Mouse (Mus musculus) 3134 (cell line): ENCODE results near the gene Abi2.
A peak's percentile ranks its signal among the peaks of the same experiment; 100 is the strongest.

Experiments
- DNase-seq: peaks from one replicate; pipeline ENCODE4 v3.0.0-alpha.2; 2011; ENCODE audit warnings: low spot score; ENCODE audit not compliant: insufficient read length; ENCODE audit errors: extremely low read depth

Gene Abi2

DNA sequence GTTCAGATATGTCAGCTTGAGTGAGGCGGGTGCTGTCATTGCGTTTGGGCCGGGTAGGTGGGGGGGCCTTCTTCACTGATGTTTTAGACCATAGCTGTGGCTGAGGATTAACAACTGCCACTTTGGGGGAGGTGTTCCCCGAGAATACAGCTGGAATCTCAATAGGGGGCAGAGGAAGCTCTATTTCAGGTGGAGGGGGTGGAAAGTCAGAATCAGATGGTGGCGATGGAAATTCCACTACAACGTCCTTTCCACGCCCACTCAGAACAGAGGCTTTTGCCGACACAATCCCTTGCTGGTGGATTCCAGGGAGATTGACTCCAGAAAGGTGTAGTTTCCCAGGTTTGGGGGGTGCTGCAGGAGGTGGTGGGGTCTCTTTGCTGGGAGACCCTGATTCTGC lies 79.2 kb downstream of the Abi2 start:
- no peak for DNase-seq

DNA sequence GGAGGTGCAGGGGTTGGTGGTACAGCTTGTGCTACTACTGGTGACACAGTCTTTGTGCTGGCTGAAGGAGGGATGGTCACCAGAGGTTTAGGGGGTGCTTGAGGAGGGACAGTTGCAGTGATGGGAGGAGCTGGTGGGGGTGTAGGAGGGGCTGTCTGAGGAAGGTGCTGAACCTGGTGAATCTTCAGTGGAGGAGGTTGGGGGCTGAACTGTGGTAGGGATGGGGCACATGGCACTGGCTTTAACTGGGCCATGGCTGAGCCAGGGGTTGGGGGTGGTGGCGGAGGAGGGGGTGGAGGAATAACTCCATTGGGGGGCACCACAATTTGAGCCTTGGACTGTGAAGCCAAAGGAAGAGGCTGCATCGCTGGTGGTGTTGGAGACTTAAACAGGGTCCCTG lies 80.2 kb downstream of the Abi2 start:
- no peak for DNase-seq

DNA sequence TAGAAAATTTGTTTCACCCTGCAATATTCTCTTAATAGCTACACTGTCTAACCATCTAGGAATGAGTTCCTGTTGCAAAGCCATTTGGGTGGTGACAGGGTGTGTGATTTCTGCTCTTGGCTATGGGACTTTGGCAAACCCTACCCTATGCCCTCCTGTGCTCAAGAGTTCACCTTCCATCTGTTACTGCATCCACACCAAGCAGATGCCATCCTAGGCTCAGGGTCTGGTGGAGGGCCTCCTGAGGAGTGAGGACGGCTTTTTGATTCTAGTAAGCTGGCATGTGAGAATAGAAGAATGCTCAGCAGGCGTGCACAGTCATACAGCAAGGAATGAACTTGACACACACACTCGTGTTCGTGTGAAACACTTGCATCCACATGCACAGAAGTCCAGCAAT lies 81.1 kb downstream of the Abi2 start:
- no peak for DNase-seq

DNA sequence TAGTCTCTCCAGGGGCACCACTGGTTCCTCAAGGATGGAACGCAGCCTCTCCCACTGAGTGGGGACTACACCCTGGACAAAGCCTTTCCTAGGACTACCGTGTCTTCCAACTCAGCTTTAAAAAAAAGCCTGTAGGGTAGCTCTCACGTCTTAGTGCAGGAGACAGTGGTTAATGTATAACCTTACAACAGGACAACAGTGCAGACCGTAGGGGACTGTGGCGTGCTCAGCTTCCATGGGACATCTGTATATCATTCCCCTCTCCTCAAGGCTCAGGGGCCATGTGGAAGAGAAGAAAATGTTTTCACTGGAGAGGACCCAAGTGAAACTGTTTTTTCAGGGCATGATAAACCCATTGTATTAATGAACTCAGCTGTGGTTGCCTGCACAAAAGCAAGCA lies 83.0 kb downstream of the Abi2 start:
- DNase-seq, result no peak

DNA sequence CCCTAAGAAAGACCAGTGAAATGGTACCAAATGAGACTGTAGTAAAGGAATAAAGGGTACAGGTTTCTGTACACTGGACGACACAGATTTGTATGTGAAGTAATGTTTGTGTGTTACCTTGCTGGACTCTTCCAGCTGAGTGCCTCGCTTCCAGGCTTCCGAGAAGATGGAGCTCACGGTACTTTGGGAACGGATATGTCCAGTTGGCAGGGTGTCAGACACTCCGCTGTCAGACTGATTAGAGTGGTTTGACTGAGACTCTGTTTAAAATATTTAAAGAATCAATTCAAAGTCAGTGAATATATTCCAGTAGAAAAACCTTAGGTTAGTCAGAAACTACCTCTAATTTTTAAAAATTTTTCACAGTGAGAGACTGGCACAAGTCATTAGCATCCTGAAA lies 84.0 kb downstream of the Abi2 start:
- DNase-seq, result no peak

DNA sequence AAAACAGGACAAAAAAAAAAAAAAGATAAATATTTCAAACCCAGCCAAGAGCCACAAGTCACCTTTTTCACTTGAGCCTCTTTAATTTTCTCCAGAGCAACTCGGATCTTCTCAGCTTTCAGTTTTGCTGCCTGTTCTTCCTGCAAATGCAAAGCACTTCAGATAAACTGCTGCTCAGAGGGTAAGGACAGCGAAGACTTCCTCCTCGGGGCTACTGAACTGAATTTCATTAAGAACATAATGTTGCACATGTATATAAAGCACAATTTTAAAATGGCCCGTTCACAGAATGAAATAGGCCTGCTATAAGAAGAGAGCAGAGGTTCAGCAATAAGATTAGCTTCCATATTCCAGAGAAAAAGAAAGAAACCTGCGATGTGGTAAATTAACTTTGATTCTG lies 94.0 kb downstream of the Abi2 start:
- DNase-seq, result no peak

DNA sequence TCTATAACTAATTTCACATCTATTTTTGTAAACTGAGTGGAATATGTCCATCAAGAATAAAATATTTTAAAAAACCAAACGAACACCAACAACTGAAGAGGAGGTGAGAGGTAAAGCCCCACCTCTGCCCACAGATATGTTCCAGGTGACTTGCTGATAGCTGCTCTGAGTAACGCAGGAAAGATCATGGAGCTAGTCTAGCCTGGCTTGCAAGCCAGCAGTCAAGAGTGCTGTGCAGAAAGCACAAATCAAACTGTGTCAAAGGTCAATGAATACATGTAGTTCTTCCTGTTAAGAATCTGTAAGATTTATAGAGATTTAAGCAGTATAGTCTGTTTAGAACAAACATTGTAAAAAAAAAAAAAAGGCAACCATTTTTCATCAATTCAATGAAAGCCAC lies 101.2 kb downstream of the Abi2 start:
- DNase-seq, result no peak

DNA sequence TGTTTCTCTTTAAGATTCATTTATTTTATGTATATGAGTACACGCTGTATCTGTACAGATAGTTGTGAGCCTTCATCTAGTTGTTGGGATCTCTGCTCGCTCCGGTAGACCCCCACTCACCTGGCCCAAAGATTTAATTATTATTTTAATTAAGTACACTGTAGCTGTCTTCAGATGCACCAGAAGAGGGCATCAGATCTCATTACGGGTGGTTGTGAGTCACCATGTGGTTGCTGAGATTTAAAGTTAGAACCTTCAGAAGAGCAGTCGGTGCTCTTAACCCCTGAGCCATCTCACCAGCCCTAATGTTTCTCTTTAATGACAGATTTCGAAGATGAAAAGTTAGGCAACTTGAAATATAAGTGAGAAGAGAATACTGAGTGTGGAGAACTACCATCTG lies 120.7 kb downstream of the Abi2 start:
- peak; percentile 25 for DNase-seq

DNA sequence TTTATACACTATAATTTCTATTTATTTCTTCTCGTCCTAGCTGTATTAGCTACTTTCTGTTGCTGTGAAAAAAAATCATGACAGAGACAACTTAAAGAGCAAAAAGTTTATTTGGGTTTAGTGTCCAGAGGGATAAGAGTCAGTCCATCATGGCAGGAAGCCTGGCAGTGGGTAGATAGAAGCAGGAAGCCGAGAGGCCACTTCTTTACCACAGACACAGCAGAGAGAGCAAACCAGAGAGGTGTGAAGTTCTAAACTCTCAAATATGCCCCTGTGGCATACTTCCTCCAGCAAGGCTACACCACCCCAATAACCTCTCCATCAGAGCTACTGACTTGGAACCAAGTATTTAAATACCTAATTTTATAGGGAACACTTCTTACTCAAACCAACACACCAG lies 121.2 kb downstream of the Abi2 start:
- DNase-seq, result no peak
